Mouse (Mus musculus): Measurements from ENCODE around the gene Trmo.

DNA sequence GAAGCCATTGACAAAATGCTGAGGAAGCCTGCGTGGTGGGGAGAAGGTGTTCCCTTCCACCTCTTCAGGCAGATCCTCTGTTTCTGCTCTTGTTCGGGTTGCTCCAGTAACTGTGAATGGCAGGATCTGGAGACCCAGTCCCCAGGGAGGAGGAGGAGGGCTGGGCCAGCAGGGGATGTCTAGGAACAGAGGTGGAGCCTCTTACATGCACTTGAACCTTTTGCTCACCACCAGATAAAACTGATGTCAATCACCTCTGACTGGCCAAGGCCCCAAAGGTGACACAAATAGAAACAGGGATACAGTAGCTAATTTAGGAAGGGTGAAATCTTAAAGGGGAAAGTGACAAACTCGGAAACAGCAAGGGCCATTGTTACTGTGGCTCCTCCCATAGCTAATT, 51.2 kb downstream of the Trmo start:
- TF ChIP-seq CTCF (IDR thresholded peaks at IDR 0.05; ENCODE audit: low read depth) (no peak), EP300 (optimal IDR thresholded peaks at IDR 0.05) (no peak)
